Mouse (Mus musculus): ENCODE data around the gene Wnt5b. TPM values are rescaled to one million over a fixed set of nuclear protein-coding genes. Genes with fewer than 3 reads are reported as not detected.

The Wnt5b gene
- polyA plus RNA-seq, 2 experiments: 0.26 to 0.50 TPM

GRCm38 (mm10) chr6:119451981-119452499 is 92.1 kb downstream of the Wnt5b start:
- H3K27me3 ChIP-seq (ENCODE audit: control insufficient read depth, insufficient read depth, low read length): peaks cover 42% of the 10 kb centered on the region
- no peaks in the 10 kb centered on the region for H3K36me3 ChIP-seq (replicated peaks; ENCODE audit: control insufficient read depth, insufficient read depth, low read depth)
- DNase-seq (ENCODE audit: low read depth in 3 of 3, low spot score in 3 of 3) (no peak), ATAC-seq (ENCODE audit: insufficient read depth) (no peak)
- no peaks in the 10 kb centered on the region for H3K9me3 ChIP-seq (ENCODE audit: control insufficient read depth, low read length)
- TF ChIP-seq CTCF (IDR thresholded peaks at IDR 0.05; ENCODE audit: low read depth): no peak
- TF ChIP-seq EP300 (IDR thresholded peaks at IDR 0.05; ENCODE audit: low read depth): no peak
- H3K9ac ChIP-seq (replicated peaks): no peak overlapping the region
- no peak overlapping the region for H3K27ac ChIP-seq
- peak overlapping the region; percentile 33 for H3K4me2 ChIP-seq (ENCODE audit: low read depth)
- H3K4me3 ChIP-seq (ENCODE audit: insufficient read depth in 1 of 2, low read depth in 2 of 2, low read length in 2 of 2): peak overlapping the region in 1 of 2 experiments; percentile 26; a peak in 1 of 4 replicates
- no peaks in the 10 kb centered on the region; a peak in 3 of 4 replicates for H3K4me1 ChIP-seq (replicated peaks; ENCODE audit: control insufficient read depth in 2 of 2, insufficient read depth in 2 of 2, low read length in 1 of 2)
- WGBS (ENCODE audit: insufficient replicate concordance): 2% methylated on average over 15 of the region's 15 CpGs

GRCm38 (mm10) chr6:119450965-119451943 is 92.9 kb downstream of the Wnt5b start:
- 8% methylated on average over 14 of the region's 14 CpGs for WGBS (ENCODE audit: insufficient replicate concordance)
- no peaks in the 10 kb centered on the region for H3K36me3 ChIP-seq (replicated peaks; ENCODE audit: control insufficient read depth, insufficient read depth, low read depth)
- no peak overlapping the region for H3K4me3 ChIP-seq (ENCODE audit: insufficient read depth in 1 of 2, low read depth in 2 of 2, low read length in 2 of 2)
- H3K9ac ChIP-seq (replicated peaks): no peak overlapping the region
- DNase-seq (ENCODE audit: low read depth in 3 of 3, low spot score in 3 of 3) (no peak), ATAC-seq (ENCODE audit: insufficient read depth) (no peak)
- H3K9me3 ChIP-seq (ENCODE audit: control insufficient read depth, low read length): no peaks in the 10 kb centered on the region
- no peak for TF ChIP-seq CTCF (IDR thresholded peaks at IDR 0.05; ENCODE audit: low read depth)
- TF ChIP-seq EP300 (IDR thresholded peaks at IDR 0.05; ENCODE audit: low read depth): no peak
- no peak overlapping the region for H3K4me2 ChIP-seq (ENCODE audit: low read depth)
- no peak overlapping the region for H3K27ac ChIP-seq
- H3K27me3 ChIP-seq (ENCODE audit: control insufficient read depth, insufficient read depth, low read length): peaks cover 42% of the 10 kb centered on the region
- H3K4me1 ChIP-seq (replicated peaks; ENCODE audit: control insufficient read depth in 2 of 2, insufficient read depth in 2 of 2, low read length in 1 of 2): no peaks in the 10 kb centered on the region; a peak in 3 of 4 replicates

DNA sequence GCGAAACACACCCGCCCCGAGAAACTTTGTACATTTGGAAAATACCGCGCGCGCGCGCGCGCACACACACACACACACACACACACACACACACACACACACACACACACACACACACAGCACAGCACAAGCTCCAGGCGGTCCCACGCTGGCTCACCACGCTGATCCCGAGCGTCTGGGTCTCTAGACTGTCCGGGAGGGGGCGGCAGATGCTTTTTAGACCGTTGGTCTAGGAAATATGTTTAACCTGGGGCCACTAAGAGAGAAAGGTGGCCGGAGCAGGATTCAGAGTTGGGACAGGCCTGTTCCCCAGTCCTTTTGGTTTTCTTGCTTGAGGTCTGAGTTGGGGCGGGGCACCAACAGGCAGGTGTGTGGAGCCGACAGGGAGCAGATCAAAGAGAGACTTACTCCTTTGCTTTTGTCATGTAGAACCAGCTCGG is 95.1 kb downstream of the Wnt5b start:
- peak; percentile 64 for TF ChIP-seq CTCF (IDR thresholded peaks at IDR 0.05; ENCODE audit: low read depth)
- no peak for TF ChIP-seq EP300 (IDR thresholded peaks at IDR 0.05; ENCODE audit: low read depth)
- ATAC-seq (ENCODE audit: insufficient read depth) (no peak), DNase-seq (ENCODE audit: low read depth in 3 of 3, low spot score in 3 of 3) (no peak)
- H3K4me1 ChIP-seq (replicated peaks; ENCODE audit: control insufficient read depth in 2 of 2, insufficient read depth in 2 of 2, low read length in 1 of 2): no peaks in the 10 kb centered on the region; a peak in 2 of 4 replicates
- H3K4me2 ChIP-seq (ENCODE audit: low read depth): peak overlapping the region; percentile 46
- 5% methylated on average over 23 of the region's 23 CpGs for WGBS (ENCODE audit: insufficient replicate concordance)
- H3K9ac ChIP-seq (replicated peaks): no peak overlapping the region
- H3K36me3 ChIP-seq (replicated peaks; ENCODE audit: control insufficient read depth, insufficient read depth, low read depth): no peaks in the 10 kb centered on the region
- H3K27ac ChIP-seq: no peak overlapping the region
- H3K27me3 ChIP-seq (ENCODE audit: control insufficient read depth, insufficient read depth, low read length): peaks cover 42% of the 10 kb centered on the region
- H3K9me3 ChIP-seq (ENCODE audit: control insufficient read depth, low read length): no peaks in the 10 kb centered on the region
- peak overlapping the region; percentile 8 to 39; a peak in 3 of 4 replicates for H3K4me3 ChIP-seq (ENCODE audit: insufficient read depth in 1 of 2, low read depth in 2 of 2, low read length in 2 of 2)

DNA sequence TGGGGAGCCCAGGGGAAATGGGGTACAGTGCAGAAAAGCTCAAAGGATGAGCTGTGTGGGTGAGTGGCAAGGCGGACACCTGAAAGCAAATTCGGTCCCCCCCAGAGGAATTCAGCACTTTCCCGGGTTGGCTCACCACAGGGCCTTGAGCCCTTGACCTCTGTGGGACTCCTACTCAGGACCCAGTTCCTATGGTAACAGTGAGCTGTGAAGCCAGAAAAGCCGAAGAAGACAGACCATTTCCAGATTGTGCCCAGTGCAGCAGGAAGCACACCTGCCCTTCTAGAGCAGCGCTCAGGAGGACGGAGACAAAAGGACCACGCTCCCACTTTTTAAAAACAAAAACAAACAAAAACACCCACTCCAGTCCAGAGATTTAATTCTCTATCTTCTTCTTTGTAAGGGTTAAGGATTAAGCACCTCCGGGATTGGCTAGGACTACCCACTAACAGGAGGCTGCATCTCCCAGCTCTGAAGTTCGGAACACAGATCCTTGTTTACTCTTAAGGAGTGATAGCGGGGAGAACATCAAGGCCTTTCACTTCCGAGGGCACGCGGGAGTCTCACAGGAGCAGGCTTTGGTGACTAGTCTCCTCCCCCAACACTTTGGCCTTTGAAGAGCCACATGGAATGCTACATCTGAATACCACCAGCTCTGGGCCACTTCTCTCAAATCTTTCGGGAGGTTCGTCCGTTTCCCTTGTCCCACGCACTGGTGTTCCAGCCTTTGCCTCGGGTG is 95.7 kb downstream of the Wnt5b start:
- TF ChIP-seq CTCF (IDR thresholded peaks at IDR 0.05; ENCODE audit: low read depth) (no peak), EP300 (IDR thresholded peaks at IDR 0.05; ENCODE audit: low read depth) (no peak)
- no peak overlapping the region for H3K9ac ChIP-seq (replicated peaks)
- peak overlapping the region; percentile 8 to 39; a peak in 3 of 4 replicates for H3K4me3 ChIP-seq (ENCODE audit: insufficient read depth in 1 of 2, low read depth in 2 of 2, low read length in 2 of 2)
- peaks cover 42% of the 10 kb centered on the region for H3K27me3 ChIP-seq (ENCODE audit: control insufficient read depth, insufficient read depth, low read length)
- no peaks in the 10 kb centered on the region for H3K9me3 ChIP-seq (ENCODE audit: control insufficient read depth, low read length)
- ATAC-seq (ENCODE audit: insufficient read depth) (no peak), DNase-seq (ENCODE audit: low read depth in 3 of 3, low spot score in 3 of 3) (no peak)
- H3K4me2 ChIP-seq (ENCODE audit: low read depth): peak overlapping the region; percentile 46
- no peaks in the 10 kb centered on the region; a peak in 2 of 4 replicates for H3K4me1 ChIP-seq (replicated peaks; ENCODE audit: control insufficient read depth in 2 of 2, insufficient read depth in 2 of 2, low read length in 1 of 2)
- H3K36me3 ChIP-seq (replicated peaks; ENCODE audit: control insufficient read depth, insufficient read depth, low read depth): no peaks in the 10 kb centered on the region
- 15% methylated on average over 18 of the region's 18 CpGs for WGBS (ENCODE audit: insufficient replicate concordance)
- H3K27ac ChIP-seq: no peak overlapping the region

Data from liver, embryonic 14.5 days (tissue).